Mouse (Mus musculus) central nervous system, embryonic 11.5 days (tissue): ENCODE data around the gene Btnl1. TPM values are rescaled to one million over a fixed set of nuclear protein-coding genes. Genes with fewer than 3 reads are reported as not detected.

Experiments used
- polyA plus RNA-seq: library from polyadenylated mRNA; depleted of rRNA; stranded (reverse); fragments of >200 nt; gene quantifications from 2 replicates; pipeline ENCODE4 v1.2.3, GENCODE M21; 2012; rRNA removed

The Btnl1 gene
- not detected in 2 replicates for polyA plus RNA-seq

DNA sequence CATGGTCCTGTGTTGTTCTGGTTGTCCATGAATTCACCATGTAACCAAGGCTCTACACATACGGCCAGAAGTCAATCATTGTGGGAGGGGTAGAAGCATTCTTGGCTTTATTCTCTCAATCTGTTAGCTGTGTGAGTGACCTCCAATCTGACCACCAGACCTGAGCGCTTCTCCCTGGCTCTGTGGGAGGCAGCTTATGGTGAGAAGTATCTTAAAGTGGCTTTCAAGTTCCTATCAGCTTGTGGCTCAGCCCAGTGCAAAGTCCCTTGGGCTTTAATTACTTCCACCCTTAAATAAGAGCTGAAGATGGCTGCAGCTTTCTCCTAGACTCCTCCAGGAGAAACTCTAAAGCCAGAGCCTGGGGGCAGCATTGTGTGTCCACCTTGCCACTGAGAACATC, at the start of gene Btnl1:
Gene Btnl1 (plus strand): TSS at position 286 of the 400 bp plus-strand sequence.

DNA sequence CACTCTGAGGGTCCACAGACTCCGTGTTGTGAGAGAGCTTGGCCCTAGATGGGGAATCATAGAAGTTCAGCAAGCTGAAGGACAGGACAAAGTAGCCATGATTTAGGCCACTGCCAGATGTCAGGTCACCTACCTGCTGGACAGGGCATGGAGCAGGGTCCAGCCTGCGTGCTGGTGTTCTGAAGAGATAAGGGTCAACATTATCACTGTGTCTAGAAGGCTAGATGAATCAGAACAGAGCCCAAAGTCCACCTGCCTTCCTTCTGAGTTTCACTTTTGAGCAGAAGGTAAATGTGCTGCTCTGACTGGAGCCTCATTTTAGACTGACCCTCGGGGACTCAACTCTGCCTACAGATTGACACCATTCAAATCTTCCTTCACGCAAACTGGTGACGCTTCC, 22.4 kb upstream of the Btnl1 start, which contains the start of gene Btnl2:
Gene Btnl2 (plus strand): TSS at position 284 of the 400 bp plus-strand sequence.

DNA sequence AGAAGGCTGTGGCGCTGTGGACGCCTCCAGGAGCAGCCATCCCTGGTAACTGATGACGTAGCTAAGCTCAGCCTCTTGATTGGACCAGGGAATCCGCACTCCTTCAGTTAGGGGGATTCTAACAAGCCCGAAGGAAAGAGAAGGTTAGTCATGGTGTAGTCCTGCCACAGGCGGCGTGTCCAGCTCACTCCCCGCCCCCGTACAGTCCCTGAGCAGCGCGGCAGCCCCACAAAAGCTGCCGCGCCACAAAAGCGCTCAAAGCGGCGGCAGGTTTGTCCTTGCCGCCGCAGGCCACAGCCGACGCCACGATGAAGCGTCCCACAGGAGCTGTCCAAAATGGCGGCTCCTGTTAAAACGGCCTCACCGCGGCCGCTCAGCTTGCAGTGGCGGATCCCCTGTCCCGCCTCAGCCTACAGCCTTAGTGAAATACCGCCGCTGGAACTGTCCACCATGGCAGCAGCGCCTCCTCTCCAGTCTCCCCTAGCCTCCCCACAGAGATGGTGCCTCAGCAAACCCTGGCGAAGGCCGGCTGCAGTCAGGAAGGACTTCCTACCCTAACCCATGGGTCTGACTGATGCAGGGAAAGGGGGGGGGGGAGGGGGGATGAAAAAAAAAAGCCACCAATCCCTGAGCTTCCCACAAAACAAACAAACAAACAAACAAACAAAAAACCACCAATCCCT, 21.9 kb downstream of the Btnl1 start, which contains the start of gene BC051142:
Gene BC051142 (plus strand): TSS at position 110 of the 683 bp plus-strand sequence.

Other genes starting within 250 kb of the Btnl1 start
- gene H2-DMb2, start 233.8 kb upstream of the Btnl1 start, polyA plus RNA-seq = 0.04 and 0.15 TPM in 2 replicates
- 0.34 and 0.46 TPM in 2 replicates for gene H2-DMb1, start 224.1 kb upstream of the Btnl1 start, polyA plus RNA-seq
- 0.89 and 1.6 TPM in 2 replicates for gene Tap1, start 189.6 kb upstream of the Btnl1 start, polyA plus RNA-seq
- gene Psmb9, start 189.4 kb upstream of the Btnl1 start, polyA plus RNA-seq = 0.78 and 0.89 TPM in 2 replicates
- 2.1 and 2.8 TPM in 2 replicates for gene Psmb8, start 179.4 kb upstream of the Btnl1 start, polyA plus RNA-seq
- 0.62 and 1.1 TPM in 2 replicates for gene Tap2, start 173.6 kb upstream of the Btnl1 start, polyA plus RNA-seq
- gene H2-Ob, start 138.2 kb upstream of the Btnl1 start, polyA plus RNA-seq = not detected in 2 replicates
- gene H2-Ab1, start 119.4 kb upstream of the Btnl1 start, polyA plus RNA-seq = 2.3 and 2.9 TPM in 2 replicates
- 0.07 and 0.08 TPM in 2 replicates for gene H2-Aa, start 89.3 kb upstream of the Btnl1 start, polyA plus RNA-seq
- gene H2-Eb1, start 71.3 kb upstream of the Btnl1 start, polyA plus RNA-seq = 0.67 and 0.79 TPM in 2 replicates
- 0.01 and 0.02 TPM in 2 replicates for gene H2-Eb2, start 51.5 kb upstream of the Btnl1 start, polyA plus RNA-seq
- gene Btnl2, start 22.3 kb upstream of the Btnl1 start, polyA plus RNA-seq = 0.05 and 0.06 TPM in 2 replicates
- 4.8 and 7.0 TPM in 2 replicates for gene BC051142, start 21.7 kb downstream of the Btnl1 start, polyA plus RNA-seq
- not detected in 2 replicates for gene Btnl4, start 100.2 kb downstream of the Btnl1 start, polyA plus RNA-seq
- not detected in 2 replicates for gene Btnl6, start 140.2 kb downstream of the Btnl1 start, polyA plus RNA-seq
- 12.7 and 23.2 TPM in 2 replicates for gene Notch4, start 187.1 kb downstream of the Btnl1 start, polyA plus RNA-seq
- gene Gpsm3, start 212.7 kb downstream of the Btnl1 start, polyA plus RNA-seq = 3.7 and 6.2 TPM in 2 replicates
- 163 and 174 TPM in 2 replicates for gene Pbx2, start 214.1 kb downstream of the Btnl1 start, polyA plus RNA-seq
- gene Ager, start 220.7 kb downstream of the Btnl1 start, polyA plus RNA-seq = 12.3 and 15.5 TPM in 2 replicates
- 146 and 186 TPM in 2 replicates for gene Rnf5, start 226.6 kb downstream of the Btnl1 start, polyA plus RNA-seq
- 91.7 and 142 TPM in 2 replicates for gene Agpat1, start 227.1 kb downstream of the Btnl1 start, polyA plus RNA-seq
- 6.8 and 9.5 TPM in 2 replicates for gene Egfl8, start 238.8 kb downstream of the Btnl1 start, polyA plus RNA-seq